Mouse (Mus musculus): ENCODE results near the gene Tmem178b. TPM values are rescaled to one million over a fixed set of nuclear protein-coding genes. Genes with fewer than 3 reads are reported as not detected.

Gene Tmem178b
- polyA plus RNA-seq, 1 experiment from 2014 or later = 29.8 TPM

- Histone ChIP-seq H3K4me3 (replicated peaks) (no peak overlapping the region), H3K27ac (peak overlapping the region; percentile 19; the same call in 1 of the 2 replicates), H3K9ac (replicated peaks) (no peak overlapping the region), H3K36me3 (no peaks in the 10 kb centered on the region), H3K27me3 (no peaks in the 10 kb centered on the region), H3K4me1 (replicated peaks) (peaks cover 28% of the 10 kb centered on the region), H3K9me3 (no peaks in the 10 kb centered on the region), H3K4me2 (replicated peaks) (no peak overlapping the region)
- WGBS = 42% methylated on average over 3 of the region's 3 CpGs
- no peak for ATAC-seq
Observed at GRCm38 (mm10) chr6:40116225-40116624, 243.2 kb downstream of the Tmem178b start.

DNA sequence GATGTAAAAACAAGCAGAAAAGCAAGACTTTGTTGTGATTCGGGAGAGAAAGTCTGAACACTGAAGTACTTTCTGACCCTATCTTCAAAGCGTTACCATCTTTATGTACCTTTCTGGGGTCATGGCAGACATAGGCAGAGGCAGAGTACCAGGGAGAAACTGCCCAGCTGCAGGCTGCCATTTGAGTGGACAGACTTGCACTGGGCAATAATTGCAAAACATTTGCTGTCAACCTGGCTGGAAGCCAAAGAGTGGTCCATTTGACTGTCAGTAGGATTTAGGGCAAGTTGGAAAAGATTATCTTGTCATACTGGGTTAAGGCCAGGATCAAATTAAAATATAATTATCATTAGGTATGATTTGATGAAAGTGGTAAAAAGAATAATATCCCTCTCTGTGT lies 247.1 kb downstream of the Tmem178b start:
- peaks cover 27% of the 10 kb centered on the region for H3K4me1 ChIP-seq (replicated peaks)
- H3K9me3 ChIP-seq = no peaks in the 10 kb centered on the region
- 68% methylated on average over 2 of the region's 2 CpGs for WGBS
- no peak for ATAC-seq
- H3K36me3 ChIP-seq = no peaks in the 10 kb centered on the region
- no peak overlapping the region for H3K9ac ChIP-seq (replicated peaks)
- H3K4me3 ChIP-seq (replicated peaks) = no peak overlapping the region
- H3K27me3 ChIP-seq = no peaks in the 10 kb centered on the region
- H3K4me2 ChIP-seq (replicated peaks) = no peak overlapping the region
- H3K27ac ChIP-seq = no peak overlapping the region

DNA sequence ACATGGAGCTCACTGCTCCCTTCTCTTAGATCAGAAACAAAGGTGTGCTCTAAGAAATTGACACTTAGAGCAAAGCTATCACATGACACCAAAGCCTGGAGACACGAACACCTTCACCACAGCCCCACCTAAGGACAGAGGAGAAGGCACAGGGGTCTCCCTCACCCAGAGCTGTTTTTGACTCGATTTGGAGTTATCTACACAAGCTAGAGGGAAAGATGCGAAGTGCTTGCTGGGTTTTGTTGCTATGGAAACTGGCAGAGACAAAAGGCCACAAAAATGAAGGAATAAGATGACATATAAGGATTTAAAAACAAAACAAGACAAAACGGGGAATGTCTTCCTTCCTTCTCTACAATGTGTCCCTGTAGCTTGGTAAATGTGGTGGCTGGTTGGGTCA lies 248.4 kb downstream of the Tmem178b start:
- H3K9ac ChIP-seq (replicated peaks) = no peak overlapping the region
- H3K27ac ChIP-seq = peak overlapping the region; percentile 60; the same call in 1 of the 2 replicates
- no peak overlapping the region for H3K4me3 ChIP-seq (replicated peaks)
- no peak overlapping the region for H3K4me2 ChIP-seq (replicated peaks)
- H3K36me3 ChIP-seq = no peaks in the 10 kb centered on the region
- H3K9me3 ChIP-seq = no peaks in the 10 kb centered on the region
- no peaks in the 10 kb centered on the region for H3K27me3 ChIP-seq
- ATAC-seq = peak; percentile 72
- WGBS = 29% methylated on average over 4 of the region's 4 CpGs
- H3K4me1 ChIP-seq (replicated peaks) = peaks cover 13% of the 10 kb centered on the region

DNA sequence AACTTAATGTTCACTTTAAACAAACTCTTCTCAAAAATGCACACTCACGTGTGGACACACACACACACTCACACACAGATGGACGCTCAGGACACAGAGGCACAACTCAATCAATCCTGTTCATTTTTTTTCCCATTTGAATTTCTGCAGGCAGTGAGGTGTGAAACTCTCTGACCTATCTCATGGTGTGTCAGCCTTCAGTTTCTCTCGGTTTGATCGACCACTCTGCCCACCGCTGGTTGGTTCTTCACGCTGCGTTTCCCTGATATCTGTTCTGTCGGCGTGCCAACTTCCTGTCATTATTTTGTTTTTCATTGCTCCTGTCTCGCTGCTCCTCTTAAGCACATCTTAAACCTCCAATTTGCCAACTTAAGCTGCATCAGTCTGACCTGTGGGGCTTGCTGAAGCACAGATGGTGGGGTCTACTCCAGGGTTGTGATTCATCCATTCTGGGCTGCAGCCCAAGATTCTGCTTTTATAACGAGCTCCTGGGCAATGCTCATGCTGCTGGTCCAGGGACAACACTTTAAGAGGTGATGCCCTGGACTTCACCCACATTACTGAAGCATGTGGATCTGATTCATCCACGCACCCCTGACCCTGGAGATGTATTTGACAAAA lies 250.1 kb downstream of the Tmem178b start:
- Histone ChIP-seq H3K4me2 (replicated peaks) (no peak overlapping the region), H3K27ac (no peak overlapping the region), H3K36me3 (no peaks in the 10 kb centered on the region), H3K27me3 (no peaks in the 10 kb centered on the region), H3K4me1 (replicated peaks) (peaks cover 12% of the 10 kb centered on the region), H3K4me3 (replicated peaks) (no peak overlapping the region), H3K9ac (replicated peaks) (no peak overlapping the region), H3K9me3 (no peaks in the 10 kb centered on the region)
- ATAC-seq = peak; percentile 32; the same call in 1 of the 2 replicates
- 81% methylated on average over 12 of the region's 12 CpGs for WGBS

GRCm38 (mm10) chr6:40123960-40124359 lies 250.9 kb downstream of the Tmem178b start:
- ATAC-seq = no peak
- Histone ChIP-seq H3K4me3 (replicated peaks) (no peak overlapping the region), H3K9ac (replicated peaks) (no peak overlapping the region), H3K4me1 (replicated peaks) (peaks cover 12% of the 10 kb centered on the region), H3K27me3 (no peaks in the 10 kb centered on the region), H3K36me3 (no peaks in the 10 kb centered on the region), H3K4me2 (replicated peaks) (no peak overlapping the region), H3K27ac (no peak overlapping the region), H3K9me3 (no peaks in the 10 kb centered on the region)

DNA sequence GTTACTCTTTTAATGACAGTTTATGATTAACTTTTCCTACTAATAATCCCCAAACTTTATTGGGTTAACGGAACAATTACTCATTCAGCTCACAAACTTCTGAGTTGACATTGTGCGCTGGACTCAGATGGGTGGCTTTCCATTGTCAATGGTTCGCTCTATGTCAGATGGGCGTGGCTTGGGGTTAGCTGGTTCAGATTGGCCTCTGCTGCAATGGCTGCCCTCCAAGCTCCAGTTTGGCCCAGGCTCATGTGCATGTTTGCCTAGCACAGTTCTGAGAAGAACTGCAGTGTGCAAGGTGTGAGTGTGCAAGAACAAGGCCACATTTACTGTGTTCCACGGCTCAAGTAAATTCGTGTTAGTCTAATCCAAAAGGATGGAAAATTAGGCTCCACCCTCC lies 255.6 kb downstream of the Tmem178b start:
- ATAC-seq = no peak
- H3K4me3 ChIP-seq (replicated peaks) = no peak overlapping the region

DNA sequence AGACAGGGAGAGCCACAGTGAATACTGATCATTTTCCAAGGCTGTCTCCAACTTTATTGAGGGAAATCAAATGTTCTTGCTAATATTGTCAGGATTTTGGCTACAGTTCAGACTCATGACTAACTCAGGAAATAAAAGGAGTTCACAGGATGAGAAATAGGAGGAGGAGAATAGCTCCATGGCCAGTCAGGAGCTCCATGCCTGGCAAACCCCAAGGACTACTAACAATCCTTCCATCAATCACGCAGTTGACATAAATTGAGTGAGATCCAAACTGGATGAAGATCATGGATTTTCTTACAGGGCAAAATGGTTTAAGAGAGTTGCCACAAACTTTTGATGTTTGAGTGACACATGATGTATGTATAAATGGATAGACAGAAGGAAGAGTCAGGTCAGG lies 258.9 kb downstream of the Tmem178b start:
- no peak overlapping the region for H3K4me2 ChIP-seq (replicated peaks)
- WGBS = 100% methylated on average over 1 of the region's 1 CpGs
- ATAC-seq = no peak
- no peaks in the 10 kb centered on the region for H3K36me3 ChIP-seq
- H3K27ac ChIP-seq = no peak overlapping the region
- no peaks in the 10 kb centered on the region for H3K27me3 ChIP-seq
- H3K4me1 ChIP-seq (replicated peaks) = peaks cover 7% of the 10 kb centered on the region
- no peaks in the 10 kb centered on the region for H3K9me3 ChIP-seq
- no peak overlapping the region for H3K4me3 ChIP-seq (replicated peaks)
- no peak overlapping the region for H3K9ac ChIP-seq (replicated peaks)

More for the DNA sequence above, 255.6 kb downstream of the Tmem178b start:
- WGBS = 85% methylated on average over 6 of the region's 6 CpGs
- Histone ChIP-seq H3K9ac (replicated peaks) (no peak overlapping the region), H3K27me3 (no peaks in the 10 kb centered on the region), H3K36me3 (no peaks in the 10 kb centered on the region), H3K27ac (no peak overlapping the region), H3K9me3 (no peaks in the 10 kb centered on the region), H3K4me1 (replicated peaks) (no peaks in the 10 kb centered on the region), H3K4me2 (replicated peaks) (no peak overlapping the region)

- no peak overlapping the region for H3K27ac ChIP-seq
- no peaks in the 10 kb centered on the region for H3K27me3 ChIP-seq
- H3K9ac ChIP-seq (replicated peaks) = no peak overlapping the region
- no peak for ATAC-seq
- H3K9me3 ChIP-seq = no peaks in the 10 kb centered on the region
- WGBS = 91% methylated on average over 6 of the region's 6 CpGs
- H3K4me1 ChIP-seq (replicated peaks) = peaks cover 21% of the 10 kb centered on the region
- no peaks in the 10 kb centered on the region for H3K36me3 ChIP-seq
- no peak overlapping the region for H3K4me3 ChIP-seq (replicated peaks)
- H3K4me2 ChIP-seq (replicated peaks) = no peak overlapping the region
Observed at GRCm38 (mm10) chr6:40133436-40133835, 260.4 kb downstream of the Tmem178b start.

DNA sequence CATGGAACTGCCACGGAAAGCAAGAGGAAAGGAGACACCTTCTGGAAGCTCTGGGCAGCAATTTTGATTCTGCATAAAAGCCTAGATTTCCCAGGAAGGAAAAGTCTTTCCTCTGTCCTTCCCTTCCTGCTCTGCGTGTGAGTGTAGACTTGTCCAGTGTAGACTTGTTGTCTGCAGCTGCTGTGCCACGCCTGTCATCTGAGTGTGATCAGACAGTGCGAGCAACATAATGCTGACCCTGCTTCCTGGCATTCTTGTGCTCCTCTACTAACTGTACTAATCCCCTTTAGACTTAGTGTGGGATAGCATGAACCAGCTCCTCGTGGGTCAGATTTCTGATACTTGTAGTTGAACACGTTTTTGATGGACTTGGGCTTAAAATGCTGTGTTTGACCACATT lies 262.6 kb downstream of the Tmem178b start:
- no peak overlapping the region for H3K27ac ChIP-seq
- ATAC-seq = no peak
- peaks cover 28% of the 10 kb centered on the region for H3K4me1 ChIP-seq (replicated peaks)
- no peak overlapping the region for H3K4me2 ChIP-seq (replicated peaks)
- no peaks in the 10 kb centered on the region for H3K27me3 ChIP-seq
- H3K9me3 ChIP-seq = no peaks in the 10 kb centered on the region
- 77% methylated on average over 6 of the region's 6 CpGs for WGBS
- no peak overlapping the region for H3K4me3 ChIP-seq (replicated peaks)
- H3K9ac ChIP-seq (replicated peaks) = no peak overlapping the region
- H3K36me3 ChIP-seq = no peaks in the 10 kb centered on the region

- no peaks in the 10 kb centered on the region for H3K27me3 ChIP-seq
- 0 out of 2 replicates have a peak overlapping the region, but pooled peaks have one; percentile 40 for H3K27ac ChIP-seq
- H3K9ac ChIP-seq (replicated peaks) = no peak overlapping the region
- peaks cover 35% of the 10 kb centered on the region for H3K4me1 ChIP-seq (replicated peaks)
- H3K36me3 ChIP-seq = no peaks in the 10 kb centered on the region
- H3K9me3 ChIP-seq = no peaks in the 10 kb centered on the region
- WGBS = 33% methylated on average over 6 of the region's 6 CpGs
- peak; percentile 44 for ATAC-seq
- no peak overlapping the region for H3K4me2 ChIP-seq (replicated peaks)
- H3K4me3 ChIP-seq (replicated peaks) = no peak overlapping the region
Observed at GRCm38 (mm10) chr6:40137346-40137745, 264.3 kb downstream of the Tmem178b start.

DNA sequence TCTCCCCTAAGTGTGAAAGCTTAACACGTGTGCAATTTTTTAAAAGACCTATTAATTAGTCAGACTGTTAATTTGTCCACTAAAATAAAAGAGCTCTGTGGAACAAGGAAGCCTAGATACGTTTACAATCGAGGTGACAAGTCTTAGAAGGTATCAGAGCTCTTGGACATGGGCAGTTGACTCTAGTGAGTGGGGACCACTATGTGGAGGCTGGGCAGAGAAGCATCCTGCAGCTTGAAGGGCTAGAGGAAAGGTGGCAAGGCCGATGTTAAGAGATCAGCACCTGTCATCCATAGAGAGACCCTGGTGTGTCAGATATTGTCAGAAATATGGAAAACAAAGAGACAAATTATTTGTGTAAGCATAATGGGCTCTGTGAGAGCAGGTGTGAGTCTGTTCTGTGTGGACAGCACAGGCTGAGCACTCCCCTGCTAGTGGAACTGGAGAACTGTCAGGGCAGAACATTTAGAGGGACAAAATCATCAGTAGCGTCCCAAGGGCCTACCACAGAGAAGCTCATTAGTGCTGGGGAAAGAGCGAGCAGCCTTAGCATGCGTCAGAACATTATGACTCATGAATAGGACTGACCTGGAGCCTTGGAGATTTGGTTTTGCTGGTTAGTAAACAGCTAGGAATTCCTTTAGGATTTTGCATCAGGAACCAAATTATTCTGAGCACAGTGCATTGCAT lies 264.9 kb downstream of the Tmem178b start:
- peak; percentile 81 for ATAC-seq
- peaks cover 35% of the 10 kb centered on the region for H3K4me1 ChIP-seq (replicated peaks)
- WGBS = 56% methylated on average over 7 of the region's 7 CpGs
- no peaks in the 10 kb centered on the region for H3K27me3 ChIP-seq
- no peaks in the 10 kb centered on the region for H3K9me3 ChIP-seq
- H3K27ac ChIP-seq = peak overlapping the region; percentile 63
- H3K4me3 ChIP-seq (replicated peaks) = no peak overlapping the region
- H3K36me3 ChIP-seq = no peaks in the 10 kb centered on the region
- H3K4me2 ChIP-seq (replicated peaks) = no peak overlapping the region
- H3K9ac ChIP-seq (replicated peaks) = no peak overlapping the region

DNA sequence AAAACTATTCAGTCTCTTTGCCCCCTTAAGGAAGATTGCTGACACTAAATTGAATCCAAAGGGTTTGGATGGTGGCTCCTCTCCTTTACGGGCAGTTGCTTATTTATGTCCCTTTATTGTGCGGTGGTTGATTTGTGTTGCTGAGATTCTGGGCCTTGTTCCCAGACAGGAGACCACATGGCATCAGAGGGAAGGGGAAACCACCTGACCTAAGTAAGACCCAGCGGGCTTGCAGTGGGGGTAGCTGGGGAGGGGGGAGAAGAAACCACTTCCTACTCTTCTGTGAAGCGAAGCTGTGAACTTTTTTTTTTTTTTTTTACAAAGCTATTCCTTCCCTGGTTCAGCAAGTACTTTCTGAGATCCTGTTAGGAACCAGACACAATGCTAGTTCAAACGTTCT lies 269.5 kb downstream of the Tmem178b start:
- 68% methylated on average over 5 of the region's 5 CpGs for WGBS
- no peaks in the 10 kb centered on the region for H3K36me3 ChIP-seq
- no peaks in the 10 kb centered on the region for H3K9me3 ChIP-seq
- no peak overlapping the region for H3K4me3 ChIP-seq (replicated peaks)
- H3K4me1 ChIP-seq (replicated peaks) = peaks cover 25% of the 10 kb centered on the region
- H3K4me2 ChIP-seq (replicated peaks) = no peak overlapping the region
- no peak overlapping the region for H3K9ac ChIP-seq (replicated peaks)
- no peak overlapping the region for H3K27ac ChIP-seq
- no peaks in the 10 kb centered on the region for H3K27me3 ChIP-seq
- no peak for ATAC-seq

Data from midbrain, embryonic 13.5 days (tissue).